In genomic region chr13:21253569-21253968, GRCm38 (mm10) we compare ENCODE assay signal across 8 mouse cellular contexts. TPM values are rescaled to one million over a fixed set of nuclear protein-coding genes. Genes with fewer than 3 reads are reported as not detected.
DNase-seq lines count a peak whose midpoint lies in the region; ATAC-seq and TF ChIP-seq lines count a peak whose summit lies in the region.

No protein-coding gene starts in this region.

- peak overlapping the region; percentile 59 for H3K4me3 ChIP-seq in kidney, embryonic 14.5 days (ENCODE audit: low read length)
- H3K4me3 ChIP-seq in cortical plate, adult 2 months (ENCODE audit: insufficient read depth, low read length) = peak overlapping the region; percentile 55
- H3K4me3 ChIP-seq in intestine, embryonic 14.5 days (ENCODE audit: low read depth, low read length) = peak overlapping the region; percentile 35
- peak overlapping the region; percentile 44 for H3K4me3 ChIP-seq in neural tube, embryonic 11.5 days (ENCODE audit: low read depth, low read length)

- 0 out of 2 replicates have a peak, but pooled peaks cover 3% of the 10 kb centered on the region for H3K4me1 ChIP-seq in kidney, embryonic 14.5 days (ENCODE audit: control insufficient read depth, insufficient read depth, low read length)
- no peaks in the 10 kb centered on the region for H3K4me1 ChIP-seq in cortical plate, adult 2 months (ENCODE audit: control insufficient read depth, insufficient read depth, low read length)
- no peaks in the 10 kb centered on the region; the same call in 1 of the 2 replicates for H3K4me1 ChIP-seq in intestine, embryonic 14.5 days (replicated peaks; ENCODE audit: control insufficient read depth, insufficient read depth, low read length)
- H3K4me1 ChIP-seq in neural tube, embryonic 11.5 days (ENCODE audit: control insufficient read depth, insufficient read depth, low read length) = no peaks in the 10 kb centered on the region

- 0 out of 2 replicates have a peak, but pooled peaks have one; percentile 36 for ATAC-seq in kidney, embryonic 14.5 days (ENCODE audit: low FRiP score, low TSS enrichment)
- peak; percentile 32; the same call in 1 of the 2 replicates for ATAC-seq in intestine, embryonic 14.5 days (replicated peaks; ENCODE audit: low FRiP score, low TSS enrichment, low read depth)
- peak; percentile 57 for ATAC-seq in neural tube, embryonic 11.5 days (ENCODE audit: insufficient read depth, low FRiP score, low TSS enrichment)

- WGBS in kidney, embryonic 14.5 days = under 1% methylated on average over 12 of the region's 12 CpGs
- 3% methylated on average over 12 of the region's 12 CpGs for WGBS in intestine, embryonic 14.5 days
- under 1% methylated on average over 12 of the region's 12 CpGs for WGBS in neural tube, embryonic 11.5 days

- H3K27ac ChIP-seq in kidney, embryonic 14.5 days (ENCODE audit: low read depth, low read length) = no peak overlapping the region
- no peak overlapping the region for H3K27ac ChIP-seq in cortical plate, adult 2 months (ENCODE audit: insufficient read depth, low read length)
- H3K27ac ChIP-seq in intestine, embryonic 14.5 days (ENCODE audit: low read depth) = no peak overlapping the region
- no peak overlapping the region for H3K27ac ChIP-seq in neural tube, embryonic 11.5 days (ENCODE audit: low read depth, low read length)

- no peaks in the 10 kb centered on the region for H3K36me3 ChIP-seq in kidney, embryonic 14.5 days (ENCODE audit: control insufficient read depth, insufficient read depth, low read length)
- no peaks in the 10 kb centered on the region for H3K36me3 ChIP-seq in intestine, embryonic 14.5 days (ENCODE audit: control insufficient read depth, insufficient read depth, low read length)
- H3K36me3 ChIP-seq in neural tube, embryonic 11.5 days (ENCODE audit: control insufficient read depth, insufficient read depth, low read length) = no peaks in the 10 kb centered on the region

- H3K9me3 ChIP-seq in kidney, embryonic 14.5 days (ENCODE audit: control insufficient read depth, low read length) = no peaks in the 10 kb centered on the region
- no peaks in the 10 kb centered on the region for H3K9me3 ChIP-seq in intestine, embryonic 14.5 days (ENCODE audit: control insufficient read depth, low read length)
- no peaks in the 10 kb centered on the region for H3K9me3 ChIP-seq in neural tube, embryonic 11.5 days (ENCODE audit: control insufficient read depth, low read length)

- TF ChIP-seq POLR2A in cortical plate, adult 2 months (IDR thresholded peaks at IDR 0.05; ENCODE audit: extremely low read depth, insufficient read depth, low read length) = no peak

- DNase-seq in kidney, adult 9 months = no peak
- DNase-seq in intestine, embryonic 14.5 days (ENCODE audit: low spot score) = peak; percentile 70
- no peak for DNase-seq in neural tube, embryonic 11.5 days (ENCODE audit: low spot score)
- DNase-seq in right cerebral cortex, postnatal 36 days (ENCODE audit: low spot score in 2 of 2) = no peak
- DNase-seq in lung, postnatal 14 days = no peak
- DNase-seq in kidney, postnatal 36 days = no peak

- TF ChIP-seq CTCF in cortical plate, adult 2 months (IDR thresholded peaks at IDR 0.05; ENCODE audit: extremely low read depth, insufficient read depth, low read length) = no peak

- H3K27me3 ChIP-seq in kidney, embryonic 14.5 days (ENCODE audit: control insufficient read depth, insufficient read depth, low read length) = no peaks in the 10 kb centered on the region
- H3K27me3 ChIP-seq in intestine, embryonic 14.5 days (replicated peaks; ENCODE audit: control insufficient read depth, insufficient read depth, low read length) = 0 out of 2 replicates have a peak, but pooled peaks cover 3% of the 10 kb centered on the region
- no peaks in the 10 kb centered on the region for H3K27me3 ChIP-seq in neural tube, embryonic 11.5 days (ENCODE audit: control insufficient read depth, insufficient read depth, low read length)

- peak overlapping the region; percentile 67 for H3K4me2 ChIP-seq in kidney, embryonic 14.5 days (replicated peaks; ENCODE audit: low read depth, low read length)
- peak overlapping the region; percentile 71 for H3K4me2 ChIP-seq in intestine, embryonic 14.5 days (ENCODE audit: low read length)
- peak overlapping the region; percentile 55 for H3K4me2 ChIP-seq in neural tube, embryonic 11.5 days (ENCODE audit: low read depth)

- peak overlapping the region; percentile 54 for H3K9ac ChIP-seq in kidney, embryonic 14.5 days (ENCODE audit: low read depth, low read length)
- peak overlapping the region; percentile 18; the same call in 1 of the 2 replicates for H3K9ac ChIP-seq in intestine, embryonic 14.5 days (ENCODE audit: low read length)
- peak overlapping the region; percentile 53 for H3K9ac ChIP-seq in neural tube, embryonic 11.5 days (ENCODE audit: low read length)

RNA-seq across cellular contexts. Expression of gene Gpx5, which starts 39.0 kb away (rescaled TPM):
- polyA plus RNA-seq in kidney, embryonic 14.5 days (2014; fragmentation: Nextera tagmentation; extraction: Ambion mirVana) = not detected in 2 replicates
- 0.10 TPM in 1 of 2 replicates, not detected in the other for polyA plus RNA-seq in cortical plate, adult 2 months (2012; rRNA removed)
- polyA plus RNA-seq in intestine, embryonic 14.5 days (2014; fragmentation: Nextera tagmentation; extraction: Ambion mirVana) = not detected in 2 replicates
- polyA plus RNA-seq in neural tube, embryonic 11.5 days (2014; fragmentation: Nextera tagmentation; extraction: Ambion mirVana) = not detected in 2 replicates

RNA-seq across cellular contexts. Expression of gene Gpx6, which starts 58.4 kb away (rescaled TPM):
- polyA plus RNA-seq in kidney, embryonic 14.5 days (2014; fragmentation: Nextera tagmentation; extraction: Ambion mirVana) = 3.4 and 3.9 TPM in 2 replicates
- 1.6 TPM in 1 of 2 replicates, not detected in the other for polyA plus RNA-seq in cortical plate, adult 2 months (2012; rRNA removed)
- polyA plus RNA-seq in intestine, embryonic 14.5 days (2014; fragmentation: Nextera tagmentation; extraction: Ambion mirVana) = 0.43 TPM in 1 of 2 replicates, not detected in the other
- polyA plus RNA-seq in neural tube, embryonic 11.5 days (2014; fragmentation: Nextera tagmentation; extraction: Ambion mirVana) = 0.30 TPM in 1 of 2 replicates, not detected in the other
